Mouse (Mus musculus): ENCODE measurements around the gene Npm3. TPM values are rescaled to one million over a fixed set of nuclear protein-coding genes. Genes with fewer than 3 reads are reported as not detected.

Gene Npm3
- polyA plus RNA-seq, 1 experiment: 68.2 TPM

- H3K27me3 ChIP-seq (ENCODE audit: control insufficient read depth, insufficient read depth, low read length): no peaks in the 10 kb centered on the region
- no peak for TF ChIP-seq CTCF (IDR thresholded peaks at IDR 0.05; ENCODE audit: extremely low read depth, insufficient read depth, insufficient read length, insufficient replicate concordance)
- no peak for TF ChIP-seq POLR2A (IDR thresholded peaks at IDR 0.05; ENCODE audit: low read depth, low read length)
- peaks cover 69% of the 10 kb centered on the region for H3K36me3 ChIP-seq (ENCODE audit: control insufficient read depth, insufficient read depth, low read length)
- H3K4me1 ChIP-seq (ENCODE audit: control insufficient read depth, insufficient read depth, insufficient read length): no peaks in the 10 kb centered on the region; the same call in 1 of the 2 replicates
- H3K27ac ChIP-seq (ENCODE audit: insufficient read depth, low read length): no peak overlapping the region
- no peak overlapping the region for H3K4me3 ChIP-seq (ENCODE audit: extremely low read depth, insufficient read depth, insufficient read length)
- 94% methylated on average over 3 of the region's 3 CpGs for WGBS
- no peak for DNase-seq (ENCODE audit: low read depth in 1 of 2, low spot score in 2 of 2)
These were observed 11.4 kb upstream of the Npm3 start for GRCm38 (mm10) chr19:45760810-45761209.

- 94% methylated on average over 5 of the region's 5 CpGs for WGBS
- TF ChIP-seq CTCF (IDR thresholded peaks at IDR 0.05; ENCODE audit: extremely low read depth, insufficient read depth, insufficient read length, insufficient replicate concordance): no peak
- no peak for TF ChIP-seq POLR2A (IDR thresholded peaks at IDR 0.05; ENCODE audit: low read depth, low read length)
These were observed 9.3 kb upstream of the Npm3 start for GRCm38 (mm10) chr19:45758671-45759070.

GRCm38 (mm10) chr19:45753551-45753950, 4.2 kb upstream of the Npm3 start:
- peaks cover 3% of the 10 kb centered on the region; the same call in 1 of the 2 replicates for H3K4me1 ChIP-seq (ENCODE audit: control insufficient read depth, insufficient read depth, insufficient read length)
- TF ChIP-seq CTCF (IDR thresholded peaks at IDR 0.05; ENCODE audit: extremely low read depth, insufficient read depth, insufficient read length, insufficient replicate concordance): no peak
- TF ChIP-seq POLR2A (IDR thresholded peaks at IDR 0.05; ENCODE audit: low read depth, low read length): no peak
- H3K27ac ChIP-seq (ENCODE audit: insufficient read depth, low read length): no peak overlapping the region
- peaks cover 40% of the 10 kb centered on the region for H3K36me3 ChIP-seq (ENCODE audit: control insufficient read depth, insufficient read depth, low read length)
- WGBS: 95% methylated on average over 3 of the region's 3 CpGs
- no peak for DNase-seq (ENCODE audit: low read depth in 1 of 2, low spot score in 2 of 2)
- H3K27me3 ChIP-seq (ENCODE audit: control insufficient read depth, insufficient read depth, low read length): no peaks in the 10 kb centered on the region
- no peak overlapping the region for H3K4me3 ChIP-seq (ENCODE audit: extremely low read depth, insufficient read depth, insufficient read length)

More at GRCm38 (mm10) chr19:45758671-45759070, 9.3 kb upstream of the Npm3 start:
- Histone ChIP-seq H3K27ac (ENCODE audit: insufficient read depth, low read length) (no peak overlapping the region), H3K27me3 (ENCODE audit: control insufficient read depth, insufficient read depth, low read length) (no peaks in the 10 kb centered on the region), H3K36me3 (ENCODE audit: control insufficient read depth, insufficient read depth, low read length) (peaks cover 66% of the 10 kb centered on the region), H3K4me3 (ENCODE audit: extremely low read depth, insufficient read depth, insufficient read length) (no peak overlapping the region), H3K4me1 (ENCODE audit: control insufficient read depth, insufficient read depth, insufficient read length) (no peaks in the 10 kb centered on the region; the same call in 1 of the 2 replicates)
- DNase-seq (ENCODE audit: low read depth in 1 of 2, low spot score in 2 of 2): no peak

- 66% methylated on average over 7 of the region's 7 CpGs for WGBS
- Histone ChIP-seq H3K4me3 (ENCODE audit: extremely low read depth, insufficient read depth, insufficient read length) (no peak overlapping the region), H3K36me3 (ENCODE audit: control insufficient read depth, insufficient read depth, low read length) (peaks cover 30% of the 10 kb centered on the region), H3K27ac (ENCODE audit: insufficient read depth, low read length) (no peak overlapping the region), H3K27me3 (ENCODE audit: control insufficient read depth, insufficient read depth, low read length) (no peaks in the 10 kb centered on the region), H3K4me1 (ENCODE audit: control insufficient read depth, insufficient read depth, insufficient read length) (peaks cover 8% of the 10 kb centered on the region; the same call in 1 of the 2 replicates)
- TF ChIP-seq POLR2A (IDR thresholded peaks at IDR 0.05; ENCODE audit: low read depth, low read length) (no peak), CTCF (IDR thresholded peaks at IDR 0.05; ENCODE audit: extremely low read depth, insufficient read depth, insufficient read length, insufficient replicate concordance) (no peak)
- DNase-seq (ENCODE audit: low read depth in 1 of 2, low spot score in 2 of 2): no peak
These were observed 2.5 kb upstream of the Npm3 start for GRCm38 (mm10) chr19:45751881-45752280.

- 1% methylated on average over 33 of the region's 33 CpGs for whole genome bisulfite sequencing
- H3K36me3 ChIP-seq (ENCODE audit: control insufficient read depth, insufficient read depth, low read length): peaks cover 13% of the 10 kb centered on the region
- peak in 1 of 2 experiments; percentile 18 for DNase-seq (ENCODE audit: low read depth in 1 of 2, low spot score in 2 of 2)
- TF ChIP-seq POLR2A (IDR thresholded peaks at IDR 0.05; ENCODE audit: low read depth, low read length): no peak
- no peak for TF ChIP-seq CTCF (IDR thresholded peaks at IDR 0.05; ENCODE audit: extremely low read depth, insufficient read depth, insufficient read length, insufficient replicate concordance)
- 0 out of 2 replicates have a peak, but pooled peaks cover 2% of the 10 kb centered on the region for H3K27me3 ChIP-seq (ENCODE audit: control insufficient read depth, insufficient read depth, low read length)
- H3K4me3 ChIP-seq (ENCODE audit: extremely low read depth, insufficient read depth, insufficient read length): peak overlapping the region; percentile 87
- H3K27ac ChIP-seq (ENCODE audit: insufficient read depth, low read length): peak overlapping the region; percentile 53; the same call in 1 of the 2 replicates
- peaks cover 11% of the 10 kb centered on the region; the same call in 1 of the 2 replicates for H3K4me1 ChIP-seq (ENCODE audit: control insufficient read depth, insufficient read depth, insufficient read length)
These were observed 624 bp downstream of the Npm3 start for GRCm38 (mm10) chr19:45748691-45749242.

- Histone ChIP-seq H3K36me3 (ENCODE audit: control insufficient read depth, insufficient read depth, low read length) (peaks cover 11% of the 10 kb centered on the region), H3K4me3 (ENCODE audit: extremely low read depth, insufficient read depth, insufficient read length) (peak overlapping the region; percentile 87; the same call in 1 of the 2 replicates), H3K4me1 (ENCODE audit: control insufficient read depth, insufficient read depth, insufficient read length) (peaks cover 11% of the 10 kb centered on the region; the same call in 1 of the 2 replicates), H3K27ac (ENCODE audit: insufficient read depth, low read length) (no peak overlapping the region), H3K27me3 (ENCODE audit: control insufficient read depth, insufficient read depth, low read length) (peaks cover 4% of the 10 kb centered on the region)
- TF ChIP-seq POLR2A (IDR thresholded peaks at IDR 0.05; ENCODE audit: low read depth, low read length) (no peak), CTCF (IDR thresholded peaks at IDR 0.05; ENCODE audit: extremely low read depth, insufficient read depth, insufficient read length, insufficient replicate concordance) (no peak)
- no peak for DNase-seq (ENCODE audit: low read depth in 1 of 2, low spot score in 2 of 2)
- 55% methylated on average over 9 of the region's 9 CpGs for WGBS
These were observed 1.2 kb downstream of the Npm3 start for GRCm38 (mm10) chr19:45748206-45748605.
